Mouse (Mus musculus) frontal cortex, postnatal 25 days (tissue): ENCODE data around the gene Ccdc38.
"Not testable (repeated sequence)": the region's sequence is repeated elsewhere in the genome, so short reads cannot be mapped to it uniquely, and the experiment has no call there.

Experiments
- DNase-seq, 2 experiments: peaks; one replicate each; pipeline ENCODE4 v3.0.0; 2022; ENCODE audit warnings: low spot score in 2 of 2

Gene Ccdc38

DNA sequence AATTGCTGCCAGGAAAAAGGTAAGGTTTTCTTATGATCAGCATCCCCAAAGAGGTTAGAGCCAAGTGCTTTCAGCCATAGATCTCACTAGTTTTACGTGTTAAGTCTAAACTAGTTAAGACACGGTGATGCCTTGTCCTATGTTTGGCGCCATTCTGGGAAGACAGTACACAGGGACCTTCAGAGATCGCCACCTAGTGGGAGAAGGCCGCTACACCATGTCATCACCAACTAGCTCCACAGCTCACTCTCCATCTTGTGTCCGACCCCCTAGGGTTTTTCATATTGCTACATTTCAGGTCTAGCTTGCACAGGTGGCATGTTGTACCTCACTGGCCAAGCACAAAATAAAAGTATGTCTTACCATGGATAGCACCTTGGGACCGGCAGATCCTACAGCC lies 8.6 kb downstream of the Ccdc38 start:
- DNase-seq = peak; percentile 71 to 74

DNA sequence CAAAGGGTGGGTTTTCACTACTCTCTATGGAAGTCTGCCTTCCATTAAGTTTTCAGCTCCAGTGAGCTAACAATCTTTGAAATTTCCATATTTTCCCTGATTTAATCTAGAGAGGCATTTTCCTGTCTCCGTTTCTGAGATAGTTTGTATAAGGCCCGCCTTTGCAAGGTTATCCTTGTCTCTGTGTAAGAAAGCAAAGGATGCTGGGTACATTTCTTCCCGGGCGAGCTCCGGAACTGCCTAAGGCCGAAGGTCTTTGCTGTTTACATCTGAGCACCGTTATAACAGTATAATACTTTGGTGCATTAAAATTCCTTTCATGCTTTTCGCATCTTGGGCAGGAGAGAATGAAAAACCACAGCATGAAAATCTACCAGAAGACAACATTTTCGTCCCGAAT lies 9.4 kb downstream of the Ccdc38 start:
- DNase-seq = no peak

DNA sequence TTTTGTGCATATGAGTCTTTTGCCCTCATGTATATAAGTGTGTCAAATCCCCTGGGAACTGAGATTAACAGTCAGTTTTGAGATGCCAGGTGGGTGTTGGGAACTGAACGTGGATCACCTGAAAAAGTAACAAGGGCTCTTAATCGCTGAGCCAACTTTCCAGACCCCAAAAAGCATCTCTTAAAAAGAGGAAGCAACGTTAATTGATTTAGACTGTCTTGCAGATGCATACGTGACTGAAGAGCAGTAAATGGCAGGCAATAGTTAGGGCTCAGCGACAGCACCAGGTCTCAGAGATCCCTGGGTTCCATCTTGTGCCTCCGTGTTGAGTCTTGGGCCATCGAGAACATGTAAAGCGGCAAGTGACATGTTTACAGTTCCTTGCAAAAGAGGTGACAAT lies 12.2 kb downstream of the Ccdc38 start:
- DNase-seq = no peak

DNA sequence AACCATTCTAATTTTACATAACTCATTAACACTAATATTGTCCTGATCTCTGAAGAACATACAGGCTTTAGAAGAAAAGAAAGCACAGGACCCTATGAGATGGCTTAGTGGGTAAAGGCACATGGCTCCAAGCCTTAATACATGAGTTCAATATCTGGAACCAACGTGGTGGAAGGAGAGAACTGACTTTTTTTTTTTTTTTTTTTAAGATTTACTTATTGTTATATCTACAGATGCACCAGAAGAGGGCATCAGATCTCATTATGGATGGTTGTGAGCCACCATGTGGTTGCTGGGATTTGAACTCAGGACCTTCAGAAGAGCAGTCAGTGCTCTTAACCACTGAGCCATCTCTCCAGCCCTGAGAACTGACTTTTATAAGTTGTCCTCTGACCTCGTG lies 17.5 kb downstream of the Ccdc38 start:
- not testable (repeated sequence) for DNase-seq

DNA sequence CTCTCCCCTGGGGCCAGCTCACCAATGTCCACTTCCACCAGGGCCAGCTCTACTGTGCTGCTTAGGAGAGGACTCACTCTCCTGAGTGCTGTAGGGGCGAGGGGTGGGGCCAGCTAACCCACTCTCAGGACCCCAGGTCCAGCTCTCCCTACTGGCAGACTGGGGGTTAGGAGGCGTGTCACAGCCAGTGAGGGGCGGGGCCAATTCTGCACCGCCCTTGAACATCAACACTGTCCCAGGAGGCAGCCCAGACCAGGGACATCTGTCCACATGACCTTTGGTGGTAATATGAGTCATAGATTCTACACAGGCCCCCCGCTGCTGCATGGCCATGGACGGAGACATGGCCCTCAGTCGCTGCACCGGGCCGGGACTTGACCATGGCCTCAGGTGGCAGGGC lies 19.4 kb downstream of the Ccdc38 start:
- no peak for DNase-seq

DNA sequence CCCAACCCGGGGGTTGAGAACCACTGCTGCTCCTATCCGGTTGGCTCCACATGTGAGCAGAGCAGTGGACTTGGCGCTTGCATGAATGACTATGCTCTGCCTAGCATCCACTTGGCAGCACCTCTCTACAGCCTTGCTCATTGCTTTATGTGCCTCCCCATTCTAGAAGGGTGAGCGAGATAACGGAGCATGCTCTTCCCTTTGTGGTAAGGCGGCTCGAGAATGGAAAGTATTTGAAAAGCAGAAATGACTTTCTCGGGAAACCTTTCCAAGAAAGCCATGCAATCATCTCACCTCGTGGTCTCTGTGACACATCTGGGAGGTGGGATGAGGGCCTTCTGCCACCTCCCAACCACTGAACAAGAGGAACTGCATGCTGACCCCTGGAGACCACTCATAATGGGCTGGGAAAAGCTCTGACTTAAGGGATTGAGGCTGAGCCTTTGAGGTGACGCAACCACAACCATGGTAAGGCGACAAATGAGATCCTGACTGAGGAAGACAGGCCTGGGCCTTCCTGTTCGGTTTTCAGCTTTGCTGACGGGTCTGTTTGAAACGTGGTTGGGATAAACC lies 24.2 kb downstream of the Ccdc38 start:
- DNase-seq = no peak

DNA sequence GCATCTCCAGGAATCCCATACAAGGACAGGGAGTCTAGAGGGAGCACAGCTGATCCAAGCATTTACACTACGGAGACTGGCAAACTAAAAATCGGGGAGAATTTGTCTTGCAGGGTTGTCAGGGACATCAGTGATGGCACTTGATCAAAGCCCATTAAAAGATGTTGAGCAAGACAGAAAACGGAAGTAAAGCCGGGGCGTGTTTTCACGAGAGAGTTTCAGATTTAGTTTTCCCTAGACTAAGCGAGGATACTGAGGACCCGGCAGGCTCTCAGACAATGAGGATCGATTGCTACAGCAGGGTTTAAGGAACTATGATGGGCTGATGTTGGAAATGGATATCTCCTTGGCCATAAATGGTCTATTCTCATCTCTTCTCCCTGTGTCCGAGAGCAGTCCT lies 26.6 kb downstream of the Ccdc38 start:
- DNase-seq = no peak

DNA sequence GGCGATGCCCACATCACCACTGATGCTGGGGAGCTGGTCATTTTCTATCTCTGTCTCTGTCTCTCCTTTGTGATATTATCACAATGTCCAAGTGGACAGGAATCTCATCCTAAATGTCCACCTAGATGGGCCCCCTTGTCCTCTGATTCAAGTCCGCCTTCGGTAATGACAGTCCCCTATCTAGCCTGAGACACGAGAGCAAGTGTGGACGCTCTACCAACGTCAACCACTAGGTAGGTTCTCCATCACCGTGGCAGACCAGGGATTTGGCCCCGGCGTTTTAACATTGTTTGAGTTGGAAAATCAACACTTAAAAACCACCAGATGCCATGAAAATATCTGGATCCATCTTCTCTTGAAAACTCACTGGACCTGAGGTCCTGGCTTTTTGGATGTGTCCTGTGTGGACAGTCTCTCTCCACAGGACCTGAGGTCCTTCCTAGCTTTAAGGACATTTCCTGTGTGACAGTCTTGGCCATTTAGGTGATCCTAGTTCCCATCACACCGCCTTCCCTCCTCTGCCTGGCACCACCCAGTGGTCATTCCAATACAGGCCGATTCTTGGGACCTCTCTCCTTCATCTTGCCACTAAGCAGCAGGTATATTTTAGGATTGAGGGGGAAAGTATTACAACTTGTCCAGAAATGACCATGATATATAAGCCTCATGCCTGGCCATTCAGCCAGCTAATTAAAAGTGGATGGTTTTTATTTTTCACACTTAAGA lies 27.6 kb downstream of the Ccdc38 start:
- no peak for DNase-seq

DNA sequence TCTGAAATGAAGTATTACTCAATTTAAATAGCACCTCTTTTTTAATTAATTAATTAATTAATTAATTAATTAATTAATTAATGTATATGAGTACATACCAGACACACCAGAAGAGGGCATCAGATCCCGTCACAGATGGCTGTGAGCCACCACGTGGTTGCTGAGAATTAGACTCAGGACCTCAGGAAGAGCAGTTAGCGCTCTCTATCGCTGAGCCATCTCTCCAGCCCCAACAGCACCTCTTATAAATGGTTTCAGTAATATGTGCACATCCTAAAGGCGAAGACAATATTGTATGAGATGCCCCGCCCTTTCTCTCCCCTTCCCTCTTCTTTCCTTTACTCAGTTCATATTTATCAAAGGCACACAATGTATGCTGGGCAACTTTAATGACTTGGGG lies 28.2 kb downstream of the Ccdc38 start:
- no peak for DNase-seq

DNA sequence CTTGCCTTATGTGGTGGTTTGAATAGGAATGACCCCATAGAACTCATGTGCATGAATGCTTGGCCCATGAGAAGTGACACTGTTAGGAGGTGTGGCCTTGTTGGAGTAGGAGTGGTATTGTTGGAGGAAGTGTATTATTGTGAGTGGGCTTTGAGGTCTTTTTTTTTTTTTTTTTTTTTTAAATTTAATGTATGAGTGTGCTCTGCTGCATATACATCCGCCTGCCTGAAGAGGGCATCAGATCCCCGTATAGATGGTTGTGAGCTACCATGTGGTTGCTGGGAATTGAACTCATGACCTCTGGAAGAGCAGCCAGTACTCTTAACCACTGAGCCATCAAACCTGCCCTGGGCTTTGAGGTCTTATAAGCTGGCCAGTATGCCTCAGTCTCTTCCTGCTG lies 31.8 kb downstream of the Ccdc38 start:
- no peak for DNase-seq

DNA sequence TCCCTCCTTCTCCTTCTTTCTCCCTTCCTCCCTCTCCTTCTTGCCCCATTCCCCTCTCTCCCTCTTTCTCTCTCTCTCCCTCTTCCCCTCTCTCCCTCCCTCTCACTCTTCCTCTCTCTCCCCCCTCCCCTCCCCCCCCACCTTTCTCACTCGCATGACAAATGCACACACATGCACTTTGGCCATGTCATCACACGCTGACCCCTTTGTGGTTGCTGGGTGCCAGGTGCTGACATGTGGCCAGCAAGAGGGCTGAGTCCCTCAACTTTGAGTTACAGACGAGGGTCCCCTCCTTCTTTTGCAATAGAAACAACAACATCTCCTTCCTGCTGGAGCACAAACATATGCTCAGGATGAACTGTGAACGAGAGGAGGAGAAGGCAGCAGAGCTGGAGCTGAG lies 34.5 kb downstream of the Ccdc38 start:
- DNase-seq = no peak

DNA sequence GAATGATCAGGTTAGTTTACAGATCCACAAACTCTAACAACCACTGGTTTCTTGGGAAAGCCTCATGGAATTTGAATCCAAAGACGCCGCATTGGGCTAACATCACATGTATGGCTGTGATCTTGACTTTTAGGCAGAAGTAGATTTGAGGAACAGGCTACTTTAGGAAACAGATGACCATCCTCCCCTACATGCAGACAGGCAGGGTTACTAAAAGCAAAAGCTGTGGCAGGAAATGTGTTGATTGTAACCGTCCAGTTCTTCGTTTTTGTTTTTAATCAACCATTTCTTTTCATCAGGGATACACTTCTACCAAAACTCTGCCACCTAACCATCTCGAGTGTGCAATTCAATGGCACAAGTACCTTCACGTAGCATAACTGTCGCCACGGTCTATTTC lies 35.5 kb downstream of the Ccdc38 start:
- no peak for DNase-seq

DNA sequence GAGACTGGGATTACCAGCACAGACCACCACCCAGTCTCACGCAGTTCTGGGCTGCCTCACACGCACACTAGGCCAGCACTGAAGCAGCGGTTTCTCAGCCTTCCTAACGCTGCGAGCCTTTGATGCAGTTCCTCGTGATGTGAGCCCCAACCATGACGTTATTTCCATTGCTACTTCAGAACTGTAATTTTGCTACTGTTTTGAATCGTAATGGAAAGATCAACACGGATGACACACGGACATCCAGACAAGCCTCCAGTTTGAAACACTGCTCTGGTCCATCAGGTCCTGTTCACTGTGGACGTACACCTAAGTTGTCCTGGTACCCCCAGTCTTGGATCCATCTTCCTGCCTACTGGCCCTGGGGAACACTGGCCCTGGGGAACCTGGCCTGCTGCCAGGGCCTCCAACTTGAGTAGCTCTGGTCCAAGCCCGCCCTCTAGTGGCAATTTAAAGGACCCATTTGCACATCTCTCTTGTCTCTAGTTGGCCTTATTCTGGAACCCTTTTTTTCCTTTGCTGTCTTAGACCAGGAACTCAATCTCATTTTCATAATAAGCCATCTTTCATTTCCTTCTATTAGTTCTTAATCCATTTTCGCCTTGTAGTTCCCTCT lies 36.9 kb downstream of the Ccdc38 start:
- DNase-seq = peak; percentile 58 to 68

DNA sequence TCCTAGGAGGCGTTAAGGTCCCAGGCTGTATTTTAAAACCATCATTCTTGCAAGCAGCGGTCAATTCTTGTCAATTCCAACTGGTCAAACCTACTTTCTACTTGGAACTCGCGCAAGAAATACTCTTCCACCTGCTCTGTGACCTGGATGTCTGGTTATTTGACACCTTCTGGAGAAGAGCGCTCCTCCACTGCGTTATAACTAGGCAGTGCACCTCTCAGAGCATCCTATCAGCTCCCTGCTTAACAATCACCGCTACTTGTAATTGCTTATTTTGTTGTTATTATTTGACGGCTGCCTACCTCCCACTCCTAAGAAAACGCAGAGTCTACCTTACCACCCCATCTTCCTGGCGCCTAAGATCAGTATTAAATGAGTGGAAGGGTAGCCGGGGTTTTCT lies 48.4 kb downstream of the Ccdc38 start:
- no peak for DNase-seq

DNA sequence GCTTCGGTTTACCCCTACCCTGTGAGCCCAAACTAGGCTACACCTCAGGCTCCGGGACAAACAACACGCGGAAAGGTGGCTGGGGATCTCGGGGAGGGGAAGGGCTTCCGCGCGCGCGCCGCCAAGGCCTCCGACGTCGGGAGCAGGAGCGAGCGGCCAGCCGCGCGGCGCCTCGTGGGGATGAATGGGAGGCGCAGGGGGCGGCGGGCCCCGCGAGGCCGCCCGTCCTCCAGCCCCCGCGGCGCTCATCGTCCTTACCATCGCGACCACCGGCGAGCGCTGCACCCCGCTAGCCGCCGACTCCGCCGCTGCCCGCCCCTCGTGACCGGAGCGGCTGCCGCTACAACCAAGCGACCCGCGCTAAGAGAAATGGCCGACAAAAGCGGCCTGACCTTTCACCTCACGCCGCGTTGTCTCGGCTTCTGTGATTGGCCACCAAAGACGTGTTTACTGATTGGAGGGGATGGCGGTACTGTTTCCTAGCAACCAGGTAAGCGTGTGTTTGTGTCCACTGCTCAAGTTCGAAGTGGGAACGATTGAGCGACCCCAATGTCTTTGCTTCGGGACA lies 48.9 kb downstream of the Ccdc38 start, which contains the start of gene Snrpf:
Gene Snrpf, minus strand, starts transcription at position 426 of the 568 bp plus-strand sequence.
- peak; percentile 93 to 94 for DNase-seq

DNA sequence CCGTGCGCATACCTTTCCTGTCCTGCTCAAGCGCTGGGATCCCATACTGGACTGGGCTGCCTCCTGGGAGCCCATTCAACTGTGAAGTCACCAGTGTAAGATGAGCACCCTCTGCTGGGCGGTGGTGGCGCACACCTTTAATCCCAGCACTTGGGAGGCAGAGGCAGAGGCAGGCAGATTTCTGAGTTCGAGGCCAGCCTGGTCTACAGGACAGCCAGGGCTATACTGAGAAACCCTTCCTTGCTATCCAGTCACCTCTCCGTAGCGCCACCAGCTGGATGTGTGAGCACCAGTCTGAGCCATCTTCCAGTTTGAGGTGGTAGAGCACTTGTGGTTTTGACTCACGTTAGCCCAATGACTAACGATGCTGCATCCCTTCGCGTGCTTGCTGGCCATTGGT lies 52.0 kb downstream of the Ccdc38 start:
- no peak for DNase-seq

DNA sequence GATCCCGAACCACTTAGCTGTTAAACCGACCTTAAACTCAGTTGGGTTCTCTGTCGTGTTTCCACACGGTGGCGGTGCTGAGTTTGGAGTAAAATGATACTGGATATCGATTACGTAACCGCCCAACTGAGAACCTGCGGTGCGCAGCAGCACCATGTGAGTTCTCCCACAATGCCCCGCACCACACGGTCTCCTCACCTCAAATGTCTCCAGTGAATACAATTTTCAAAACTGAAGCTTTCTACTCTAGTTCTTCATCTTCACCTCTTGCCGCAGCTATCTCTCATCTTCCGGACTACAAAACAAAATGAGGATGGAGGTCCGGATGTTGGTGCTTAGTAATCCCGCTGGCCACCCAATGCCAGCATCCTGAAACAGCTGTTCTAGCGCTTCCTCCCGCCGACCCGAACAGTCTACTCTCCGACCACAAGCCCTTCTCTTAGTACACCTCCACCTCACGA lies 53.6 kb downstream of the Ccdc38 start:
- DNase-seq = peak; percentile 86 to 88

DNA sequence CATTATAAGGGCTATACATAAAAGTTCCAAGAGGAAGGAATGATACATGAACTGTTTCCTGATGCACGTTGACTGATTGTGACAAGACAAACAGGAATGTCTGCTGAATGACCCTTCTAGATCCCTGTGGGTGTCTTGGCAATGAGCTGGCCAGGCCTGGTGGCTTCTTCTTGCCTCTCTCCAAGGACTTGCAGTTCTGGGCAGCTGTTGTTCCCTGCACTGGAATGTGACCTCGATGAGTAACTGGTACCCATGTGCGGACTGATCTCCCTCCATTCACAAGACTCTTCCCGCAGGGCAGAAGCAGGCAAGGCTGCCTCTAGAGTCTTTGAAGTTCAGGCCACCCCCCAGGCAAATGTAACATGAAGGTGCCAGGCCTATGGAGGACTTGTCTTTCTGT lies 55.4 kb downstream of the Ccdc38 start:
- no peak for DNase-seq

DNA sequence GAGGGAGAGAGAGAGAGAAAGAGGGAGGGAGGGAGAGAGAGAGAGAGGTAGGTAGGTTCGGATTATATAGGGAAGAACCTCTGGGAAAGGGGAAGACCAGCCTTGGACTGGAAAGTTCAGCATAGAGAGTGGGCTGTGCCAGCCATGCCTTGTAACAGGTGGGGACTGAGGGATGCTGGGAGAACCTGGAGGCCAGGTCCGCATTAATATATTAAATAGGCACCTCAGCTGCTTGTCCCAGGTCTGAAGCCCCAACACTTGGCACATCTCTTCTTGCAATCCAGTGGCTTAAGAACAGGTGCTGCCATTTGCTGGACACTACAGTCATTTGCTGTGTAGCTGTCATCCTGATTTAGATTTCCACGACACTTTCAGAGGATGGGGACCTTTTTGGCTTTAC lies 56.2 kb downstream of the Ccdc38 start:
- no peak for DNase-seq

DNA sequence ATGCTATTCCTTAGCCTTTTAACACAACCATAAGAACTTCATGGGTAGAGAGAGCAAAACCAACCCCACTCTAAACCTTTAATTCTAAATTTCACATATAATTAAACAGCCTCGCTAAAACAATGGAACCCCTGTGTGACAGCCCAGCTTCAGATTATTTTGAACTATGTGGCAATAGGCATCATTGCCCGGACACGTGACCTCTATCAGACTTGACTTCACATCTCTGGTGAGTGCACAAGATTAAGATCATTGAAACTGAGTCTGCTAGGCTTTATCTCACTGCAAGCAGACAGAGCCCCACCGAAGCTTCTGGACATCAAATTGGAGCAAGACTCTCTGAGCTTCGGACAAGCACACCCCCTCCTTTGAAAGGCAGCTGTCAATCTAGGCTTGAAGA lies 61.9 kb downstream of the Ccdc38 start:
- no peak for DNase-seq

DNA sequence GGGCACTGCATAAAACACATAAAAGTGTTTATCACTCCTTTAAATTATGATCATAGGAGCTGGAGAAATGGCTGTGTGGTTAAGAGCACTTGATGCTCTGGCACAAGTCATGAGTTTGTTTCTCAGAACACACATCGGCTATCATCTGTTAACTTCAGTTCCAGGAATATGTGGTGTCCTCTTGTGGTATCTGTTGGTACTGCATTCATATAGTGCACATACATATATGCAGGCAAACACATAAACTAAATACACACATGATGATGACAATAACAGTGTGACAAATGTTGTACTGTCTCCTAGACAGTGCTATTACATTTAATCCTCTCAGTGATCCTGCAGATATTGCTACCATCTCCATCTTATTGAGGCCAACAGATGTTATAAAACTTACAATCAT lies 62.8 kb downstream of the Ccdc38 start:
- DNase-seq = no peak

DNA sequence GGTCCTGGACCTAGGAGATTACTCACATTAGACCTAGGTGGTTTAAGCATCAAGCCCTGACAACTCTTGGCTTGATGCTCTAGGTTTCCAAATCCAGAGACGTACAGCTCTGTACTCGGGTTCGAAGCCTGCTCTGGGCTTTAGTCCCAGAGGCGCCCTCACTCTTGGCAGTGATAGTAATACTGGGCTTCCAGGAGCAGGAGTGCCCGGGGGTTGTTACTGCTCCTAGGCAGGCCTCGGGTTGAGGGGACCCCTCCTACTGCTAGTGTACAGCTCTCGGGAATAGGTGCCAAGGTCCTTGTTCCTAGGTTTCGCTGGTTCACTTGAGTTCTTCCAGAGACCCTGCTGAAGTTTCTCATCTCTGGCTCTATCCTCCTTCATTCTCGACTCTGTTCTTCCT lies 65.9 kb downstream of the Ccdc38 start:
- no peak for DNase-seq

DNA sequence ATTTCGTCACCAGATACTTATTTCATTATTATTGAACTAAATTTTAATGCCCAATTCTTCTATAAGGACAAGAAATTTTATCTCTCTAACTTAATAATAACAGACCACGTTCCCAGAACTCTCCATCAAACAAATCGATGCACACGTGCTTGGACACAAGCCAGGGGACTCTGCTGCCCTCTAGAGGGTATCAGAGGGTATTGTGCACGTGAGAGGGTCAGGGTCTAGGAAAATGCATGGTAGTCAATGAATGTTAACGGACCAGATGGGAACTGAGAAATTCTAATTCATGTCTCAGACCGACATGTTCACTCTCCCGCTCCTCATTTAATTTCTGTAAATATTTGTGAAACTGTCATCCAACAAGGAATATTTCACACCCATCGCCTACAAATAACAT lies 67.6 kb downstream of the Ccdc38 start:
- DNase-seq = no peak
